Mouse (Mus musculus): ENCODE results near the gene Lsm14b. TPM values are rescaled to one million over a fixed set of nuclear protein-coding genes. Genes with fewer than 3 reads are reported as not detected.

Lsm14b gene
- polyA plus RNA-seq, 1 experiment from 2014 or later: 45.7 TPM

- no peak overlapping the region for H3K4me3 ChIP-seq (ENCODE audit: inconsistent target)
- WGBS (ENCODE audit: missing documents): 84% methylated on average over 6 of the region's 6 CpGs
- H3K36me3 ChIP-seq (ENCODE audit: inconsistent target): peaks cover 60% of the 10 kb centered on the region
- no peak overlapping the region for H3K27ac ChIP-seq
- H3K79me2 ChIP-seq (ENCODE audit: inconsistent target): peaks cover 14% of the 10 kb centered on the region; the same call in 1 of the 2 replicates
These were observed 6.5 kb downstream of the Lsm14b start for GRCm38 (mm10) chr2:180031270-180031669.

GRCm38 (mm10) chr2:180032925-180033324 is 8.1 kb downstream of the Lsm14b start:
- no peak overlapping the region for H3K4me3 ChIP-seq (ENCODE audit: inconsistent target)
- H3K27ac ChIP-seq: no peak overlapping the region
- H3K79me2 ChIP-seq (ENCODE audit: inconsistent target): peaks cover under 1% of the 10 kb centered on the region; the same call in 1 of the 2 replicates
- peaks cover 77% of the 10 kb centered on the region for H3K36me3 ChIP-seq (ENCODE audit: inconsistent target)
- WGBS (ENCODE audit: missing documents): 40% methylated on average over 3 of the region's 3 CpGs

- 72% methylated on average over 3 of the region's 3 CpGs for WGBS (ENCODE audit: missing documents)
- no peak overlapping the region for H3K4me3 ChIP-seq (ENCODE audit: inconsistent target)
- H3K27ac ChIP-seq: no peak overlapping the region
- H3K79me2 ChIP-seq (ENCODE audit: inconsistent target): peaks cover 11% of the 10 kb centered on the region
- H3K36me3 ChIP-seq (ENCODE audit: inconsistent target): peaks cover 78% of the 10 kb centered on the region
These were observed 9.2 kb downstream of the Lsm14b start for GRCm38 (mm10) chr2:180033956-180034355.

GRCm38 (mm10) chr2:180034753-180035152 is 10.0 kb downstream of the Lsm14b start:
- WGBS (ENCODE audit: missing documents): 71% methylated on average over 5 of the region's 5 CpGs
- Histone ChIP-seq H3K4me3 (ENCODE audit: inconsistent target) (no peak overlapping the region), H3K27ac (no peak overlapping the region), H3K79me2 (ENCODE audit: inconsistent target) (peaks cover 19% of the 10 kb centered on the region), H3K36me3 (ENCODE audit: inconsistent target) (peaks cover 72% of the 10 kb centered on the region)

- H3K4me3 ChIP-seq (ENCODE audit: inconsistent target): peak overlapping the region; percentile 57
- peaks cover 36% of the 10 kb centered on the region for H3K36me3 ChIP-seq (ENCODE audit: inconsistent target)
- H3K79me2 ChIP-seq (ENCODE audit: inconsistent target): peaks cover 56% of the 10 kb centered on the region
- 12% methylated on average over 6 of the region's 6 CpGs for WGBS (ENCODE audit: missing documents)
- H3K27ac ChIP-seq: peak overlapping the region; percentile 46
These were observed 15.6 kb downstream of the Lsm14b start for GRCm38 (mm10) chr2:180040406-180040805.

- Histone ChIP-seq H3K27ac (peak overlapping the region; percentile 46), H3K79me2 (ENCODE audit: inconsistent target) (peaks cover 68% of the 10 kb centered on the region), H3K4me3 (ENCODE audit: inconsistent target) (peak overlapping the region; percentile 57), H3K36me3 (ENCODE audit: inconsistent target) (peaks cover 24% of the 10 kb centered on the region)
- WGBS (ENCODE audit: missing documents): under 1% methylated on average over 66 of the region's 66 CpGs
These were observed 16.9 kb downstream of the Lsm14b start for GRCm38 (mm10) chr2:180041577-180042255.

- WGBS (ENCODE audit: missing documents): under 1% methylated on average over 78 of the region's 78 CpGs
- Histone ChIP-seq H3K79me2 (ENCODE audit: inconsistent target) (peaks cover 68% of the 10 kb centered on the region), H3K4me3 (ENCODE audit: inconsistent target) (peak within 1 kb of the TSS; percentile 57), H3K36me3 (ENCODE audit: inconsistent target) (peaks cover 17% of the 10 kb centered on the region), H3K27ac (peak within 1 kb of the TSS; percentile 46)
These were observed 17.6 kb downstream of the Lsm14b start, which contains the start of the genes Psma7 and Ss18l1 for GRCm38 (mm10) chr2:180042256-180042857. TSS of gene Psma7 (minus strand) at chr2:180042433. TSS of gene Ss18l1 (plus strand) at chr2:180042509.

- 1% methylated on average over 59 of the region's 66 CpGs for WGBS (ENCODE audit: missing documents)
These were observed 18.2 kb downstream of the Lsm14b start for GRCm38 (mm10) chr2:180042858-180043515.

GRCm38 (mm10) chr2:180045283-180045682 is 20.5 kb downstream of the Lsm14b start:
- H3K27ac ChIP-seq: no peak overlapping the region
- peaks cover 59% of the 10 kb centered on the region for H3K79me2 ChIP-seq (ENCODE audit: inconsistent target)
- no peak overlapping the region for H3K4me3 ChIP-seq (ENCODE audit: inconsistent target)
- 59% methylated on average over 4 of the region's 4 CpGs for WGBS (ENCODE audit: missing documents)
- H3K36me3 ChIP-seq (ENCODE audit: inconsistent target): no peaks in the 10 kb centered on the region

More at GRCm38 (mm10) chr2:180042858-180043515, 18.2 kb downstream of the Lsm14b start:
- peaks cover 11% of the 10 kb centered on the region for H3K36me3 ChIP-seq (ENCODE audit: inconsistent target)
- H3K79me2 ChIP-seq (ENCODE audit: inconsistent target): peaks cover 69% of the 10 kb centered on the region
- peak overlapping the region; percentile 16; the same call in 1 of the 2 replicates for H3K4me3 ChIP-seq (ENCODE audit: inconsistent target)
- no peak overlapping the region for H3K27ac ChIP-seq

- Histone ChIP-seq H3K27ac (no peak overlapping the region), H3K36me3 (ENCODE audit: inconsistent target) (no peaks in the 10 kb centered on the region), H3K79me2 (ENCODE audit: inconsistent target) (peaks cover 45% of the 10 kb centered on the region; the same call in 1 of the 2 replicates), H3K4me3 (ENCODE audit: inconsistent target) (no peak overlapping the region)
- 60% methylated on average over 3 of the region's 3 CpGs for WGBS (ENCODE audit: missing documents)
These were observed 22.8 kb downstream of the Lsm14b start for GRCm38 (mm10) chr2:180047580-180047979.

- no peak overlapping the region for H3K4me3 ChIP-seq (ENCODE audit: inconsistent target)
- no peaks in the 10 kb centered on the region for H3K36me3 ChIP-seq (ENCODE audit: inconsistent target)
- H3K79me2 ChIP-seq (ENCODE audit: inconsistent target): peaks cover 45% of the 10 kb centered on the region; the same call in 1 of the 2 replicates
- H3K27ac ChIP-seq: no peak overlapping the region
- WGBS (ENCODE audit: missing documents): 95% methylated on average over 18 of the region's 18 CpGs
These were observed 23.3 kb downstream of the Lsm14b start for GRCm38 (mm10) chr2:180047980-180048635.

- peaks cover 23% of the 10 kb centered on the region; the same call in 1 of the 2 replicates for H3K79me2 ChIP-seq (ENCODE audit: inconsistent target)
- no peak overlapping the region for H3K4me3 ChIP-seq (ENCODE audit: inconsistent target)
These were observed 26.2 kb downstream of the Lsm14b start for GRCm38 (mm10) chr2:180050986-180051385.

GRCm38 (mm10) chr2:180051986-180052733 is 27.4 kb downstream of the Lsm14b start:
- Histone ChIP-seq H3K27ac (no peak overlapping the region), H3K36me3 (ENCODE audit: inconsistent target) (peaks cover 11% of the 10 kb centered on the region; the same call in 1 of the 2 replicates), H3K4me3 (ENCODE audit: inconsistent target) (no peak overlapping the region), H3K79me2 (ENCODE audit: inconsistent target) (peaks cover 16% of the 10 kb centered on the region; the same call in 1 of the 2 replicates)
- whole genome bisulfite sequencing (ENCODE audit: missing documents): 90% methylated on average over 14 of the region's 14 CpGs

More at GRCm38 (mm10) chr2:180050986-180051385, 26.2 kb downstream of the Lsm14b start:
- no peak overlapping the region for H3K27ac ChIP-seq
- WGBS (ENCODE audit: missing documents): 27% methylated on average over 5 of the region's 5 CpGs
- H3K36me3 ChIP-seq (ENCODE audit: inconsistent target): peaks cover 4% of the 10 kb centered on the region; the same call in 1 of the 2 replicates
